Mouse (Mus musculus): ENCODE results near the gene Surf1. TPM values are rescaled to one million over a fixed set of nuclear protein-coding genes. Genes with fewer than 3 reads are reported as not detected.

The Surf1 gene
- 39.8 and 43.6 TPM in 2 replicates for polyA plus RNA-seq (2012)

GRCm38 (mm10) chr2:26915927-26916728 lies at the start of gene Surf1, which contains the start of gene Surf2:
TSS of gene Surf1 (minus strand) at chr2:26916530.
TSS of gene Surf2 (plus strand) at chr2:26916367.
- no peak for TF ChIP-seq GATA1 (IDR thresholded peaks at IDR 0.05; ENCODE audit: low read length)

- no peak for TF ChIP-seq GATA1 (IDR thresholded peaks at IDR 0.05; ENCODE audit: low read length)
Observed at GRCm38 (mm10) chr2:26964724-26965370, 48.5 kb upstream of the Surf1 start.

GRCm38 (mm10) chr2:26963923-26964723 lies 47.8 kb upstream of the Surf1 start, which contains the start of gene Rexo4:
TSS of gene Rexo4 (minus strand) at chr2:26964386.
- no peak for TF ChIP-seq GATA1 (IDR thresholded peaks at IDR 0.05; ENCODE audit: low read length)

- TF ChIP-seq GATA1 (IDR thresholded peaks at IDR 0.05; ENCODE audit: low read length) = no peak
Observed at GRCm38 (mm10) chr2:26960756-26961155, 44.4 kb upstream of the Surf1 start.

DNA sequence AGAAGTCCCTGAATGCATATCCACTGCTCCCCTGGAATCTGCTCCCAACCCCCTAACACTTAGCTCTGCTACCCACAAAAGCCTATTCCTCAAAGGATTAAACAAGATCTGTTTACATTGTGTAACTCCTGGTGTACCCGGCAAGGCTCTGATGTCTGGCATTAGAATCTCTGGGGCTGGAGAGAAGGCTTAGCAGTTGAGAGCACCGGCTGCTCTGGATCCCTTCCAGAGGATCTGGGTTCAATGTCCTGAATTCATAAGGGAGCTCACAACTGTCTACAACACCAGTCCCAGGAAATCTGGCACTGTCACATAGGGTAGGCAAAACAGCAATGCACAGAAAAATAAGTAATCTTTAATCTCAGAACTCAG lies 41.1 kb upstream of the Surf1 start:
- no peak for TF ChIP-seq GATA1 (IDR thresholded peaks at IDR 0.05; ENCODE audit: low read length)

GRCm38 (mm10) chr2:26956811-26957487 lies 40.6 kb upstream of the Surf1 start:
- no peak for TF ChIP-seq GATA1 (IDR thresholded peaks at IDR 0.05; ENCODE audit: low read length)

GRCm38 (mm10) chr2:26954735-26955395 lies 38.5 kb upstream of the Surf1 start:
- no peak for TF ChIP-seq GATA1 (IDR thresholded peaks at IDR 0.05; ENCODE audit: low read length)

- TF ChIP-seq GATA1 (IDR thresholded peaks at IDR 0.05; ENCODE audit: low read length) = no peak
Observed at GRCm38 (mm10) chr2:26952866-26953265, 36.5 kb upstream of the Surf1 start.

DNA sequence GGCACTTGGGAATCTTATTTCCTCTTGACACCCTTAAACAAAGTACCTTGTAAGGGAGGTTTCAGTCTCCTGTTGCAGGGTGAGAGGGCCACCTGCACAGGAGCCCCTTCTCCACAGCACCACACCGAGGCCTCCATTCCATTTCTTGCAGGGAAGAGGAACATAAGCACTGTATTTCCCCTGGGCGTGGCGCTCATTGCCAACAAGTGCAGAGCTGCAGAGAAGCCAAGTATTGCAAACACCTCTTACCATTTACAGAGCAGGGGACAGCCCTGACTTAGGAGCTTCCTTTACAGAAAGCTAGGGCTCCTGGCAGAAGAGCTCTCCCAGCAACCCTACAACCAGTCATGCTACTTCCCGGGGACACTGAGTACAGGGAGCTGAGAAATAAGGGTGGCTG lies 35.9 kb upstream of the Surf1 start:
- TF ChIP-seq GATA1 (IDR thresholded peaks at IDR 0.05; ENCODE audit: low read length) = no peak

- TF ChIP-seq GATA1 (IDR thresholded peaks at IDR 0.05; ENCODE audit: low read length) = no peak
Observed at GRCm38 (mm10) chr2:26951346-26951905, 35.1 kb upstream of the Surf1 start.

GRCm38 (mm10) chr2:26950411-26950810 lies 34.1 kb upstream of the Surf1 start:
- no peak for TF ChIP-seq GATA1 (IDR thresholded peaks at IDR 0.05; ENCODE audit: low read length)

DNA sequence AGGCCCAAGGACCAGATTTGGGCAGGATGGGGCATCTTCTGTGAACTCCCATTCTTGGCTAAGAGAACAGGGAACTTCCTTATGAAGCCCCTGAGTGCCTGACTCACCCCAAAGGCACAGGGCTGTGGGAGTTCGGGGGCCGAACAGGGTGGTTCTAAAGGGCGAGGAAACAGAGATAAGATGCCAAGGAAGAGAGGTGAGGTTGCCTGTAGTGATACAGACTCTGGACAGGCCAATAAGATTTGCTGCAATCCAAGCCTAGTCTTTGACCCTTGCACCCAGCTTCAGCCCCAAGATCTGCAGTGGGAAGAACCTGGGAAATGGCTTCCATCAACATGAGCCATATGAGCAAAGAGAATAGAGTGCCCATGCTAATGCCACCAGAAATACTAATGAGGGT lies 26.9 kb upstream of the Surf1 start:
- no peak for TF ChIP-seq GATA1 (IDR thresholded peaks at IDR 0.05; ENCODE audit: low read length)

GRCm38 (mm10) chr2:26941539-26941938 lies 25.2 kb upstream of the Surf1 start:
- no peak for TF ChIP-seq GATA1 (IDR thresholded peaks at IDR 0.05; ENCODE audit: low read length)

DNA sequence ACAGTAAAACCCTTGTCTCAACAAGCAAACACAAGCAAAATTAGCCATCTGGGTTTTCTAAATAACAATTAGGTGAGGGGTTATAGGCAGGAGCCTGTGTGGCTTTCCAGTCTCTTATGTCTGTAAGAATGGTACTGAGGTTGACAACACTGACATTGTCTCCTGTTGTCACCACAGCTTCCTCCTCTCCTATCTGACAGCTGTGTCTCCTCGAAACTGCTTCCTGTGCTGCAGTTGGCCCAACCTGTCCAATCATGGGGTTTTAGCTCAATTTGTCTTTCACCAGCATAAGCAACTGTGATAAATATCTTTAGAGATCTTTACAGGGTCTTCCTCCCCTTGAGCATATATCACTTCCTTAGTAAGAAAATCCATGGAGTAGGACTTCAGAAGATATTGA lies 20.1 kb upstream of the Surf1 start:
- TF ChIP-seq GATA1 (IDR thresholded peaks at IDR 0.05; ENCODE audit: low read length) = no peak

GRCm38 (mm10) chr2:26935286-26935685 lies 19.0 kb upstream of the Surf1 start:
- TF ChIP-seq GATA1 (IDR thresholded peaks at IDR 0.05; ENCODE audit: low read length) = no peak

Measured in G1E-ER4 (cell line).